Mouse (Mus musculus) midbrain, embryonic 12.5 days (tissue): ENCODE measurements at regions not wholly inside any gene's neighbourhood (a gene's known extent, or its start where the extent isn't known, plus 50 kb on each side); places are given as distances from the start of the nearest gene placed in this dataset.

Experiments
- ATAC-seq: fragments of 200-750 bp; cut with Nextera tagmentation; 2 replicates; pipeline ENCODE4 v1.8.0; 2017; ENCODE audit warnings: low read depth, moderate TSS enrichment, moderate library complexity; ENCODE audit not compliant: low FRiP score
- H3K27ac ChIP-seq: fragments of 300-500 bp; sonication (generic); replicated peaks from 2 replicates; pipeline ENCODE4 v1.5.1; 2016; ENCODE audit warnings: mild to moderate bottlenecking
- H3K27me3 ChIP-seq: fragments of 300-500 bp; sonication (generic); 2 replicates; pipeline ENCODE4 v1.6.1; 2016; ENCODE audit warnings: mild to moderate bottlenecking
- H3K36me3 ChIP-seq: fragments of 300-500 bp; sonication (generic); 2 replicates; pipeline ENCODE4 v1.6.1; 2016
- H3K4me1 ChIP-seq: fragments of 300-500 bp; sonication (generic); 2 replicates; pipeline ENCODE4 v1.6.1; 2016
- H3K4me2 ChIP-seq: fragments of 300-500 bp; sonication (generic); replicated peaks from 2 replicates; pipeline ENCODE4 v1.6.1; 2016; ENCODE audit warnings: mild to moderate bottlenecking, moderate library complexity
- H3K4me3 ChIP-seq: fragments of 300-500 bp; sonication (generic); 2 replicates; pipeline ENCODE4 v1.5.1; 2016; ENCODE audit warnings: mild to moderate bottlenecking
- H3K9ac ChIP-seq: fragments of 300-500 bp; sonication (generic); replicated peaks from 2 replicates; pipeline ENCODE4 v1.6.1; 2016; ENCODE audit warnings: mild to moderate bottlenecking, moderate library complexity
- H3K9me3 ChIP-seq: fragments of 300-500 bp; sonication (generic); 2 replicates; pipeline ENCODE4 v1.6.1; 2016; ENCODE audit warnings: mild to moderate bottlenecking
- WGBS: fragments of 180-500 bp; shearing (Covaris S2); methylation state at CpG from one replicate; pipeline ENCODE4 v1.1.7; 2016; 5-methylcytosine and 5-hydroxymethylcytosine counted together

- no peak overlapping the region for H3K9ac ChIP-seq
- H3K36me3 ChIP-seq, result no peaks in the 10 kb centered on the region
- H3K4me3 ChIP-seq, result no peak overlapping the region
- no peaks in the 10 kb centered on the region for H3K27me3 ChIP-seq
- no peak for ATAC-seq
- H3K4me1 ChIP-seq, result no peaks in the 10 kb centered on the region
- 68% methylated on average over 1 of the region's 1 CpGs for WGBS
- H3K4me2 ChIP-seq, result no peak overlapping the region
- H3K27ac ChIP-seq, result no peak overlapping the region
- no peaks in the 10 kb centered on the region for H3K9me3 ChIP-seq
Measured at GRCm38 (mm10) chr8:17782650-17783049, 1195.4 kb downstream of the Defb40 start.

GRCm38 (mm10) chr8:17781559-17782283 lies 1196.3 kb downstream of the Defb40 start:
- Histone ChIP-seq H3K9me3 (no peaks in the 10 kb centered on the region), H3K4me1 (no peaks in the 10 kb centered on the region), H3K4me2 (no peak overlapping the region), H3K4me3 (no peak overlapping the region), H3K27me3 (no peaks in the 10 kb centered on the region), H3K36me3 (no peaks in the 10 kb centered on the region), H3K9ac (no peak overlapping the region), H3K27ac (no peak overlapping the region)
- ATAC-seq, result no peak
- WGBS, result 84% methylated on average over 2 of the region's 2 CpGs

- Histone ChIP-seq H3K4me3 (no peak overlapping the region), H3K36me3 (no peaks in the 10 kb centered on the region), H3K4me2 (no peak overlapping the region), H3K9ac (no peak overlapping the region), H3K4me1 (no peaks in the 10 kb centered on the region), H3K27ac (no peak overlapping the region), H3K9me3 (no peaks in the 10 kb centered on the region), H3K27me3 (no peaks in the 10 kb centered on the region)
- peak; percentile 66; the same call in 1 of the 2 replicates for ATAC-seq
- 40% methylated on average over 3 of the region's 3 CpGs for WGBS
Measured at GRCm38 (mm10) chr8:17775411-17775810, 1202.6 kb downstream of the Defb40 start.

- Histone ChIP-seq H3K4me2 (no peak overlapping the region), H3K27me3 (no peaks in the 10 kb centered on the region), H3K4me3 (no peak overlapping the region), H3K4me1 (no peaks in the 10 kb centered on the region), H3K9me3 (no peaks in the 10 kb centered on the region), H3K9ac (no peak overlapping the region), H3K27ac (no peak overlapping the region), H3K36me3 (no peaks in the 10 kb centered on the region)
- no peak for ATAC-seq
- WGBS, result 89% methylated on average over 1 of the region's 1 CpGs
Measured at GRCm38 (mm10) chr8:17773311-17773710, 1204.7 kb downstream of the Defb40 start.

- Histone ChIP-seq H3K4me3 (no peak overlapping the region), H3K9ac (no peak overlapping the region), H3K27ac (no peak overlapping the region), H3K9me3 (no peaks in the 10 kb centered on the region), H3K27me3 (no peaks in the 10 kb centered on the region), H3K4me1 (no peaks in the 10 kb centered on the region), H3K36me3 (no peaks in the 10 kb centered on the region), H3K4me2 (no peak overlapping the region)
- WGBS, result 92% methylated on average over 5 of the region's 5 CpGs
- ATAC-seq, result no peak
Measured at GRCm38 (mm10) chr8:17767441-17768007, 1210.5 kb downstream of the Defb40 start.

GRCm38 (mm10) chr8:17724672-17725071 lies 1253.4 kb downstream of the Defb40 start:
- ATAC-seq, result no peak
- no peaks in the 10 kb centered on the region for H3K9me3 ChIP-seq
- no peaks in the 10 kb centered on the region for H3K36me3 ChIP-seq
- no peak overlapping the region for H3K9ac ChIP-seq
- no peak overlapping the region for H3K27ac ChIP-seq
- H3K27me3 ChIP-seq, result no peaks in the 10 kb centered on the region
- H3K4me2 ChIP-seq, result no peak overlapping the region
- WGBS, result 88% methylated on average over 3 of the region's 3 CpGs
- no peaks in the 10 kb centered on the region for H3K4me1 ChIP-seq
- no peak overlapping the region for H3K4me3 ChIP-seq

GRCm38 (mm10) chr8:17709162-17709561 lies 1268.9 kb downstream of the Defb40 start:
- Histone ChIP-seq H3K27ac (no peak overlapping the region), H3K36me3 (no peaks in the 10 kb centered on the region), H3K4me3 (no peak overlapping the region), H3K4me2 (no peak overlapping the region), H3K9me3 (no peaks in the 10 kb centered on the region), H3K27me3 (no peaks in the 10 kb centered on the region), H3K9ac (no peak overlapping the region), H3K4me1 (no peaks in the 10 kb centered on the region)
- no peak for ATAC-seq
- 80% methylated on average over 1 of the region's 1 CpGs for WGBS

- no peak for ATAC-seq
- Histone ChIP-seq H3K4me3 (no peak overlapping the region), H3K9me3 (no peaks in the 10 kb centered on the region), H3K27ac (no peak overlapping the region), H3K4me1 (no peaks in the 10 kb centered on the region), H3K9ac (no peak overlapping the region), H3K36me3 (no peaks in the 10 kb centered on the region), H3K4me2 (no peak overlapping the region), H3K27me3 (no peaks in the 10 kb centered on the region)
- WGBS, result 84% methylated on average over 4 of the region's 4 CpGs
Measured at GRCm38 (mm10) chr8:17708409-17708808, 1269.6 kb downstream of the Defb40 start.

GRCm38 (mm10) chr8:17704289-17704688 lies 1273.8 kb downstream of the Defb40 start:
- ATAC-seq, result no peak
- H3K27me3 ChIP-seq, result no peaks in the 10 kb centered on the region
- H3K36me3 ChIP-seq, result no peaks in the 10 kb centered on the region
- no peak overlapping the region for H3K4me3 ChIP-seq
- H3K9me3 ChIP-seq, result no peaks in the 10 kb centered on the region
- no peaks in the 10 kb centered on the region for H3K4me1 ChIP-seq
- no peak overlapping the region for H3K4me2 ChIP-seq
- no peak overlapping the region for H3K27ac ChIP-seq
- 72% methylated on average over 1 of the region's 1 CpGs for WGBS
- H3K9ac ChIP-seq, result no peak overlapping the region

GRCm38 (mm10) chr8:17700362-17700761 lies 1277.7 kb downstream of the Defb40 start:
- H3K9me3 ChIP-seq, result no peaks in the 10 kb centered on the region
- H3K4me2 ChIP-seq, result no peak overlapping the region
- H3K4me1 ChIP-seq, result no peaks in the 10 kb centered on the region
- no peak overlapping the region for H3K27ac ChIP-seq
- 48% methylated on average over 3 of the region's 3 CpGs for WGBS
- ATAC-seq, result no peak
- H3K27me3 ChIP-seq, result no peaks in the 10 kb centered on the region
- no peak overlapping the region for H3K4me3 ChIP-seq
- H3K36me3 ChIP-seq, result no peaks in the 10 kb centered on the region
- no peak overlapping the region for H3K9ac ChIP-seq

- Histone ChIP-seq H3K27ac (no peak overlapping the region), H3K4me2 (no peak overlapping the region), H3K4me1 (no peaks in the 10 kb centered on the region), H3K9ac (no peak overlapping the region), H3K27me3 (no peaks in the 10 kb centered on the region), H3K4me3 (no peak overlapping the region), H3K36me3 (no peaks in the 10 kb centered on the region), H3K9me3 (no peaks in the 10 kb centered on the region)
- 78% methylated on average over 4 of the region's 4 CpGs for WGBS
- ATAC-seq, result no peak
Measured at GRCm38 (mm10) chr8:17690074-17690848, 1287.8 kb downstream of the Defb40 start.

GRCm38 (mm10) chr8:17689641-17690040 lies 1288.4 kb downstream of the Defb40 start:
- Histone ChIP-seq H3K9me3 (no peaks in the 10 kb centered on the region), H3K36me3 (no peaks in the 10 kb centered on the region), H3K4me1 (no peaks in the 10 kb centered on the region), H3K4me2 (no peak overlapping the region), H3K27ac (no peak overlapping the region), H3K9ac (no peak overlapping the region), H3K4me3 (no peak overlapping the region), H3K27me3 (no peaks in the 10 kb centered on the region)
- WGBS, result 93% methylated on average over 3 of the region's 3 CpGs
- no peak for ATAC-seq
